Mouse (Mus musculus): Measurements from ENCODE around the gene Slc9b2.
A peak's percentile ranks its signal among the peaks of the same experiment; 100 is the strongest.

The Slc9b2 gene

DNA sequence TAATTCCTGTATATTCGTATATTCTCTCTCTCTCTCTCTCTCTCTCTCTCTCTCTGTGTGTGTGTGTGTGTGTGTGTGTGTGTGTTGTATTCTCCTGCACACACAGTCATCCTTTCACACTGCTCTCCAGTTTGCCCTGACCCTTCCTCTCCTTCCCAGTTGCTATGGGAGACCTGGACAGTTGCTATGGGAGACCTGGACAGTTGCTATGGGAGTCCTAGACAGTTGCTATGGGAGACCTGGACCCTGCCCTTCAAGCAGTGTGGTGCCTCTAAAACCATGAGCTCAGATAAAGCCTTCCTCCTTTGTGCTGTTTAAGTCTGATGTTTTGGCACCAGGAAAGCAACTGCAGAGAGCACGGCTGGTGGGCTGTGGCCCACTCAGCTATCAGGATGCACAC, 6.2 kb downstream of the Slc9b2 start:
- no peak for DNase-seq (ENCODE audit: low spot score)

DNA sequence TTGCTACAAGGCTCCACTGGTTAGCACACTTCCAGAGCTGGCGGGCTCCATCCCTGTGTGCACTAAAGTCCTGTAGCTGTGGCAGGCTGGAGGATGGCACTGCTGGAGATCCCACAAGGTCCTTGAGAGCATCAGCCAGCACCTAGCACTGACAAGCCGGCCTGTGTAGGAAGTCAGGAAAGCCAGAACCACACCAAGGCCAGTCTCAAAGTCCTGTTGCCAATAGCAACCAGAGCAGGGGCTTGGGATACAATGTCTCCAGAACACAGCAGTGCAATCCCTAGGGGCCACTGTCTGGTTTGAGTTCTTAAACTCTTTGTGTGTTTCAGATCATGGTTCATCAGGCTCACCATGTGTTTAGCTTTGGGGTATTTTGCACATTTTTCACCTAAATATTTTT, 7.3 kb downstream of the Slc9b2 start:
- no peak for DNase-seq (ENCODE audit: low spot score)

- no peak for DNase-seq (ENCODE audit: low spot score)
Measured at GRCm38 (mm10) chr3:135315720-135316425, 8.4 kb downstream of the Slc9b2 start.

DNA sequence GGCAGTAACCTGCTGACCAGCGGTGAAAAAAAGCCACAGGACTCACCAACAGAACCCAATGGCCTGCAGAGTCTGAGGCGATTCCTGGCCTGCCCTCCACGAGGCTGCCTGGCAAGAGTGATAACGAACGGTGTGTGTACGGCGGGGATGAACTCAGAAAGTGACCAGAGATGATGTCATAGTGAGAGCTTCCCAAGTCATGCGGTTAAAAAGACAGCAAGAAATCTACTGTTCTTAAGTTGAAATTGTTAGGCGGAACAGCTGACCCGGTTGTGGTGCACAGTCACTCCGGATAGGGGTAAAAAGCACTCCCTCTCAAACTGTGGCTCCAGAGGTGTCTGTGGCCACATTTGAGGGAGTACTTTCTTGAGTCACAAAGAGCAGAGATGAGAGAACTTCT, 10.8 kb downstream of the Slc9b2 start:
- no peak for DNase-seq (ENCODE audit: low spot score)

DNA sequence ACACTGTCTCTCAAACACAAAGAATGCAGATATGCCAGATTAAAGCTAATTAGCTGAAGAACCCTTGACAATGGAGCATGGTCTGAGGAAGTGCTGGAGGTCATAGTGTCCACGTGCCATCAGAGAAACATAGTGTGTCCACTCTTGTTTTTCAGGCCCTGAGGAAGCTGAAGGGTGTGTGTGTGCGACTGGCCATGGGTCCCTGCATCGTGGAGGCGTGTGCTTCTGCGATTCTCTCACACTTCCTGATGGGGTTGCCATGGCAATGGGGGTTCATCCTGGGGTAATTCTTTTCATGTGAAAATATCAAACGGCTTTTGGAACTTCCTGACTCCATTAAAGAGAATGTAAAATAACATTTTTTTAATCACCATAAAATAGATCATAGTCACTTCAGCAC, 16.9 kb downstream of the Slc9b2 start:
- no peak for DNase-seq (ENCODE audit: low spot score)

DNA sequence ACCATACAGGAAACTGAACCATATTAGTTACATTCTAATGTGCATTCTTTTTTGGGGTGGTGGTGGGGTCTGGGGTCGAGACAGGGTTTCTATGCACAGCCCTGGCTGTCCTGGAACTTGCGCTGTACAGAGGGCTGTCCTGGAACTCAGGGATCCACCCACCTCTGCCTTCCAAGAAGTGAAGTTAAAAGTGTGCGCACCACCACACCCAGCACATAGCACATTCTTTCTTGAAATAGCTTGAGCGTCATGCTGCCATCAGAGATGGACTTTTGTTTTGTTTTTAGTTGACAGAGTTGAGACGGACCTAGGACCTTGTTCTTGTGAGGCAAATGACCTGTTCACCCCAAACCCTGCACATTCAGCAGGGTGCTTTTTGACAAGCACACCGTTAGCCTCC, 19.7 kb downstream of the Slc9b2 start:
- DNase-seq (ENCODE audit: low spot score) = no peak

DNA sequence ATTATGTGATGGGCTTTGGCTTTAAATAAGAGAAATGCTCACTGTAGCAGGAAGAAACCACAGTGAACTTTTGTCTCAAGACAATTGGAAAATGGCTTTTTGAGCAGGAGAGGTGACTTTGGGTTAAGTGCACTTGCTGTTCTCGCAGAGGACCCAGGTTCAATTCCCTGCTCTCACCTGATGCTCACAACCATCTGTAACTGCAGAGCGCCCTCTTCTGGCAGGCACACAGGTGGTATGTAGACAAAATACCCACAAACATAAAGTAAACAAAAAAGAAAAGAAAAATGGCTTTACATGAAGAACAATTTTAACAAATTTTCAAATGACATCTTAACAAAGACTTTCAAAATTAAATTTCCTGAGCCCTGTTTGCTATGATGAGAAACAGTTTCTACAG, 20.1 kb downstream of the Slc9b2 start:
- DNase-seq (ENCODE audit: low spot score) = no peak

DNA sequence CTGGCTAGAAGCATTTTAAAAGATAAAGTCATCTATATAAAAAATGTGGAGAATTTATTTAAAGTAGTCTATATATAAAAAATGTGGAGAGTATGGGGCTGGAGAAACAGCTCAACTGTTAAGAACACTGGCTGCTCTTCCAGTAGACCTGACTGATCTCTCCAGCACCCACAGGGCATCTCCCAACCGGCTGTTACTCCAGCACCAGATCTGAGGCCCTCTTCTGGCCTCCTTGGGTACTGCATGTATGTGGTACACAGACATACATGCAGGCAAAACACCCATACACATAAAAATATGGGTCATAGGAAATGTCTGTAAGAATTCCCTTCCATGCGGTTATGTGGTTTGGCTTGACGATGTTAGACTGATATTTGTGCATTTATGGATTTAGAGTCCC, 21.1 kb downstream of the Slc9b2 start:
- DNase-seq (ENCODE audit: low spot score) = peak; percentile 38

DNA sequence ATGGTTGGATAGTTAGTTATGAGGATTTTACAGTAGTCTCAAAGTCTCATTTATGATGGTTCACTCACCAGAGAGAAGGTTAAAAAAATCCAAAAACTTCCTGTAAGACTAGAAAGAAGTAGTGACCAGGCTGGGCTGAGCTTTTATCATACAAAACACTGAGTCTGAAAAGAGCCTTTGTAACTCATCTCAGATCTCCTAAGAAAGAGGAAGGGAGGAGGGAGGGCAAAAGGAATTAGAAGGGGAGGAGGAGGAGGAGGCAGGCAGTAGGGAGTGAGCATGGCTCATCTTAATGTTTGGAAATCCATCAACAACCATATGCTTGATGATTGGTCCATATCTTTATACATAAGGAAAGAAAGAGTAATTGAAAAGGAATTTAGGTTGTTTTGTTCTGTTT, 25.2 kb downstream of the Slc9b2 start:
- DNase-seq (ENCODE audit: low spot score) = no peak

- DNase-seq (ENCODE audit: low spot score) = no peak
Measured at GRCm38 (mm10) chr3:135333763-135334162, 26.3 kb downstream of the Slc9b2 start.

GRCm38 (mm10) chr3:135347739-135348264, 40.3 kb downstream of the Slc9b2 start, which contains the start of gene Slc9b1:
Slc9b1 (plus strand) TSS chr3:135348029.
- no peak for DNase-seq (ENCODE audit: low spot score)

DNA sequence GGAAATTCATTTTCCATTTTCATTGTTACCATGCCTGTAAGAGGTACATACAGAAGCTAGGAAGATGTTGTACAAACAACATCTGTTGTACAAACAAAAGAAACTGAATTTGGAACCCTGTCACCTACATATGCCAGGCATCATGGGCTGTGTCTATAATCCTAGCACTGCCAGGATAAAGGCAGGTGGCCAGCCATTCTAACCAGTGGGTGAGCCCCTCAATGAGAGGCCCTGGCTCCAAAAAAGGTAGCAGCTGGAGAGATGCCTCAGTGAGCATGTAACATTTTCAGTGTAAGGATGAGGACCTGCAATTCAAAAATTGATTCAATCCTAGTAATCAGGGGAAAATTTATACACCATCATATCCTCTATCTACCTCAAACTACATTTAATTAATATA, 41.5 kb downstream of the Slc9b2 start:
- DNase-seq (ENCODE audit: low spot score) = no peak

DNA sequence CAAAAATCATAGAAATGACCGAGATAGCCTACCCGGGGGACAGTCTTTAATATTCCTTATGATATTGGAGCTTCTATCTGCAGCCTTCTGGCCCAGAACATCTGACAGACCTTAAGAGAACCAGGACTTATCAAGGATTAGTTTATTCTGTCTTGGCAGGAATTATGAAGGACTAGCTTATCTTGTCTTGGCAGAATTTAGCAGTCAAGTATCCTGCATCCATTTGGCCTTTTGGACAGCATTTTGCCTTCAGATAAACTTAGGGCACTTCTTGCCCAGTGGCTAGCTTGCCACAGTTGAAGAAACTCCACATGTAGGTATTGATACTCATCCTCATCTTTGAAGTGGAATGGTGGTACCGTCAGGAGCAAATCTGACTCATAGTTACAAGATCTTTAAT, 44.4 kb downstream of the Slc9b2 start:
- no peak for DNase-seq (ENCODE audit: low spot score)

GRCm38 (mm10) chr3:135357394-135357793, 49.9 kb downstream of the Slc9b2 start:
- no peak for DNase-seq (ENCODE audit: low spot score)

DNA sequence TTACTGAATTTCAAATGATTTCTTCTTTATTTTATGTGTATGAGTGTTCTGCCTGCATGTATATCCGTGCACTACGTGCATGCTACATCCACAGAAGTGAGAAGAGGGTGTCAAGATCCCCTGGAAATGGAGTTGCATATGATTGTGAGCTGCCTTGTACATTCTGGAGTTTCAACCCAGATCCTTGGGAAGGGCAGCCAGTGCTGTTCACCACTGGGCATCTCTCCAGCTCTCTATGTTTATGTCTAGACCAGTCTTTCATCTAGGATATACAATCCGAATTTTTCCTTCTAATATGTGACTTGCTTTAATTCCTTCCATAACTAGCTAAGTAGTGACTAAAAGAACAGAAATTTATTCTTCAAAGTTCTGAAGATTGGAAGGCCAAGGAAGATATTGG, 68.3 kb downstream of the Slc9b2 start:
- DNase-seq (ENCODE audit: low spot score) = no peak

DNA sequence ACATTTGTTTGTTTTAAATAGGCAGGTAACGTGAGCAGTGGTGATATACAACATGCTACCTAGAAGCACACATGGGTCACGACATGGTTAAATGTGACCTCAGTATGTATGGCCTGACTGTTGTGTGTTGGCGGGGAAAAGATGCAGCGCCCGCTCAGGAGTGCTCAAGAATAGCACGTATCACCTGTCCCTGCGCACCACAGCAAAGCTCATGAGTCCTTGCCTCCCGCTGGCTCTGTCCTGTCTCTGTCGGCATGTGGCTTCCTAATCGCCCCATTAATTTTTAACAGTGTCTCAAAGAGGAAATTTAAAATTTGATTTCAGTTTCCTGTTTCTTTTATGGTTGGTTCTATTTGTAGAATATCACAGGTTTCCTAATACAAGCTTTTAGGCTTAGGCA, 69.9 kb downstream of the Slc9b2 start:
- no peak for DNase-seq (ENCODE audit: low spot score)

DNA sequence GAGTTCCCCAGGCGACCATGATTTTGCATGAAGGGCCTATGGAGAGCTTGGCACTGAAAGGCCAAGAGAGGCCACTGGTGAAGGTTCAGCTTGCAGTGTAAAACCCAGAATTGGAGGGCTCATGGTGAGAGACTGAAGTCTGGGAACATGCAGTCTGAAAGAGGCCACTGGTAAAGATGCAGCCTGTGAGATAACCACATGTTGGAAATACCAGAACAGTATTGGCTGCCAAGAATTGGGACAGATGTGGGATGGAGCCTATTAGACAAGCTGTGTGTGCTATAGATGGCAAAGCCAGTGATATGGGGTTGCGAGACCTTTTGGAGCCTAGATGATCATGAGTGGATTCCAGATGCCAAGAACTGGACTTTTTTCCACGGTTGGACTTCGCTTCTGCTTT, 72.4 kb downstream of the Slc9b2 start:
- no peak for DNase-seq (ENCODE audit: low spot score)

DNA sequence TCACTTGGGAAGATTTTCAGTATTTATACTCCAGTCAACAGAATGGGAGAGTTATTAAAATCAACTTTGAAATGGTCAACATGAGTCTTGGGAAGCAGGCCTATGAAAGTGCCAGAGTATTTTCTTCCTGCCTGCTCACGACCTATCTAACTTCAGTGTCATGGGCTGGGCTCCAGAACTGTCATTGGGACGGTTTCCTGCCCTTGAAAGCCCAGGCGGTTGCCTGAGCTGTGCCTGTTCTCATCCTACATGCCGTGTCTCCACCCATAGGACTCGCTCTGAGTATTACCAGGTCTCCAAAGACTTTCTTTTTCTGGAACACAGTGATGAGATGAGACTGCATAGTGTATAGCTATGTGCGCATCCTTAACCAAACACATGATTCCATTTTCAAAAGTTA, 85.7 kb downstream of the Slc9b2 start:
- DNase-seq (ENCODE audit: low spot score) = no peak

Data from ovary, postnatal 36 days (tissue).